Mouse (Mus musculus) cerebellum, adult 9-10 months (tissue): ENCODE data around the gene Plxna1.

Experiments used
- DNase-seq: peaks from one replicate; pipeline ENCODE4 v3.0.0; 2022

The Plxna1 gene

GRCm38 (mm10) chr6:89280555-89280954, 81.9 kb downstream of the Plxna1 start:
- DNase-seq, result no peak

GRCm38 (mm10) chr6:89271731-89272475, 90.5 kb downstream of the Plxna1 start:
- DNase-seq, result no peak

DNA sequence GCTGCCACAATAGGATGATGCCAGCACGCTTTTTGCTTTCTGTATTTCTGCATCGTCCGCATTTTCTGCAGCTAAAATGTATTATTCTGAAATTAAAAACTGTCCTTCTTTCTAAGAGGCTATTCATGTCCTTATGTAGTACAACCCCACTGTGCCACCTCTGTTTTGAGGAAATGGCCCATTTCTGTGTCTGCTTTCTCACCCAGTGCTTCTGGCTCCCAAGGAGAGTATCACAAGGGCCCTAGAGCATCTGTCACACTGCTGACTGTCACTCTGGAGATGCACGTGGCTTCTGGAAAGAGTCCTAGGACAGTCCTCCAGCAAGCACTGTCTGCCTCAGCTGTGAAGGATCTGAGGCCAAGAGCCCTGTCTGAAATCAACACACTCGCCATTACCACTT, 95.2 kb downstream of the Plxna1 start:
- DNase-seq, result no peak
